Mouse (Mus musculus) C2C12 (cell line): ENCODE measurements around the gene Hoxa1. TPM values are rescaled to one million over a fixed set of nuclear protein-coding genes. Genes with fewer than 3 reads are reported as not detected.

ENCODE experiments used
- H3K27me3 ChIP-seq: one replicate; pipeline ENCODE4 v1.6.1; 2011; ENCODE audit not compliant: control insufficient read depth, insufficient read depth, insufficient read length
- H3K36me3 ChIP-seq: one replicate; pipeline ENCODE4 v1.6.1; 2011; ENCODE audit not compliant: control insufficient read depth, insufficient read depth
- H3K4me3 ChIP-seq: one replicate; pipeline ENCODE4 v1.5.1; 2011; ENCODE audit warnings: mild to moderate bottlenecking, control low read depth; ENCODE audit not compliant: poor library complexity, insufficient read depth, severe bottlenecking
- H3K79me2 ChIP-seq: one replicate; pipeline ENCODE4 v1.6.1; 2011; ENCODE audit not compliant: control insufficient read depth, insufficient read depth
- H3K79me3 ChIP-seq: one replicate; pipeline ENCODE4 v1.6.1; 2011; ENCODE audit warnings: low read depth, control low read depth
- H3ac ChIP-seq: one replicate; pipeline ENCODE3; 2011; ENCODE audit warnings: low read depth; ENCODE audit not compliant: control insufficient read depth, insufficient read length
- CEBPB ChIP-seq: IDR thresholded peaks from one replicate; pipeline ENCODE4 v1.6.1; 2011; ENCODE audit warnings: low read depth, mild to moderate bottlenecking, control low read depth, moderate library complexity
- CTCF ChIP-seq: IDR thresholded peaks from one replicate; pipeline ENCODE4 v1.5.1; 2011; ENCODE audit not compliant: control insufficient read depth, insufficient read depth, insufficient read length
- FOSL1 ChIP-seq: IDR thresholded peaks from one replicate; pipeline ENCODE4 v1.8.0; 2011; ENCODE audit warnings: mild to moderate bottlenecking, low read length; ENCODE audit not compliant: poor library complexity, insufficient read depth, severe bottlenecking
- MAX ChIP-seq: IDR thresholded peaks from one replicate; pipeline ENCODE4 v1.6.1; 2011; ENCODE audit warnings: mild to moderate bottlenecking, control low read depth
- MYOD1 ChIP-seq: IDR thresholded peaks from one replicate; pipeline ENCODE4 v1.6.1; 2011; ENCODE audit warnings: low read depth; ENCODE audit not compliant: control insufficient read depth, insufficient read length
- MYOG ChIP-seq: IDR thresholded peaks from one replicate; pipeline ENCODE4 v1.6.1; 2011; ENCODE audit not compliant: control insufficient read depth, insufficient read length; ENCODE audit errors: extremely low read depth
- USF1 ChIP-seq: IDR thresholded peaks from one replicate; pipeline ENCODE4 v1.6.1; 2011; ENCODE audit warnings: low read depth, mild to moderate bottlenecking, control low read depth, moderate library complexity
- polyA plus RNA-seq: library from polyadenylated mRNA; unstranded; fragments of >200 nt; fragmentation: generic; extraction: Trizol; gene quantifications from one replicate; pipeline ENCODE4 v1.2.1, GENCODE M21; 2012; ENCODE audit warnings: missing spikeins

The Hoxa1 gene
- polyA plus RNA-seq, 1 experiment, result 0.96 TPM

DNA sequence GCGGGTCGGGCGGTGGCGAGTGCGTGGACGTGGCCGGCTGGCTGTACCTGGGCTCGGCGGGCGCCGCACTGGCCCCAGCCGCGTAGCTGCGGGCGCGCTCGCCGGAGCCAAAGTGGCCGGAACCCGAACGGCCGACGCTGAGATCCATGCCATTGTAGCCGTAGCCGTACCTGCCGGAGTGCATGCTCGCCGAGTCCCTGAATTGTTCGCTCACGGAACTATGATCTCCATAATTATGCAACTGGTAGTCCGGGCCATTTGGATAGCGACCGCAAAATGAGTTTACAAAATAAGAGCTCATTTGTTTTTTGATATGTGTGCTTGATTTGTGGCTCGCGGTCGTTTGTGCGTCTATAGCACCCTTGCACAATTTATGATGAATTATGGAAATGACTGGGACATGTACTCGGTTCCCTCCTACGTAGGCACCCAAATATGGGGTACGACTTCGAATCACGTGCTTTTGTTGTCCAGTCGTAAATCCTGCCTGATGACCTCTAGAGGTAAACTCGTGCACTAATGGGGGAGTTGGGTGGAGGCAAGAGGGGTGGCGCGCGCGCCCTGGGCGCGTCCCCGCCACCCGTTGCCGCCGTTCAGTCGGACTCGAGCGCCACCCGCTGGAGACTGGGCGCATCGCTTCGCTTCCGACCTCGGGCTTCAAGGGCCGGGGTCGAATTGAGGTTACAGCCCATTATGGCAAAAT, 46.1 kb upstream of the Hoxa1 start, which contains the start of gene Hoxa5:
Hoxa5 (minus strand) TSS at position 538 of the 703 bp plus-strand sequence.
- Histone ChIP-seq H3K36me3 (peaks cover 46% of the 10 kb centered on the region), H3K4me3 (no peak within 1 kb of the TSS), H3K79me2 (peaks cover 24% of the 10 kb centered on the region), H3K79me3 (peaks cover 6% of the 10 kb centered on the region), H3ac (no peak within 1 kb of the TSS), H3K27me3 (no peaks in the 10 kb centered on the region)
- TF ChIP-seq MAX (no peak), MYOD1 (no peak), CEBPB (no peak), CTCF (no peak), FOSL1 (no peak), USF1 (no peak), MYOG (no peak)

DNA sequence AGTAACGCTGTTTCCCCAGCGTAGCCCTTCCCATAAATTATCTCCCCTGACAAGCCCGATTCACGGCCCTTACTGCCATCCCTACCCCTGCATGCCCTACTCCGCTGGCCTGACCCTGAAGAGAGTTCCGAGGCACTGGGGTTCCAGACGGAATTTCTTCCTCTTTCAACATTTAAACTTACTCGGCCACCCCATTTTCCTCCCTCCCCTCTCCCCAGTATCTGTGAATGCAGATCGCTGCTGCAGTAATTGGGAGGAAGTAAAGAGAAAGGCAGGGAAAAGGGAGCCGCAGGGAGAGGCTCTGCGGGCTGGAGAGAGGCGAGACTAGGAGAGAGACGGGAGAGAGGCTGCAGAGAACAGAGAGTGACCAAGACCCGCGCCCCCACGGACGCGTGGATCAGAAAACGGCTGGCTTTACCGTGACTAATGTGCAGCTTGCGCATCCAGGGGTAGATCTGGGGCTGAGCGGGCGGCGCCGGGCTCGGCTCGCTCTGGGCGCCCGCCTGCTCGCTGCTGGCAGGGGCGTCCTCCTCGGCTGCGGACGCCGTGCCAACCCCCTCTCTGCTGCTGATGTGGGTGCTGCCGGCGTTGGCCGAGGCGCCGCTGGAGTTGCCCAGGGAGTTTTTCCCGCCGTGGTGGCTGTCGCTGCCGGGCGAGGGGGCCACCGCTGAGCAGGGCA, 45.4 kb upstream of the Hoxa1 start:
- Histone ChIP-seq H3K36me3 (peaks cover 46% of the 10 kb centered on the region), H3ac (no peak overlapping the region), H3K27me3 (no peaks in the 10 kb centered on the region), H3K79me3 (peaks cover 2% of the 10 kb centered on the region), H3K79me2 (peaks cover 17% of the 10 kb centered on the region), H3K4me3 (no peak overlapping the region)
- no peak for TF ChIP-seq FOSL1
- TF ChIP-seq CTCF, result no peak
- no peak for TF ChIP-seq MYOD1
- no peak for TF ChIP-seq MYOG
- TF ChIP-seq CEBPB, result no peak
- no peak for TF ChIP-seq MAX
- TF ChIP-seq USF1, result no peak

DNA sequence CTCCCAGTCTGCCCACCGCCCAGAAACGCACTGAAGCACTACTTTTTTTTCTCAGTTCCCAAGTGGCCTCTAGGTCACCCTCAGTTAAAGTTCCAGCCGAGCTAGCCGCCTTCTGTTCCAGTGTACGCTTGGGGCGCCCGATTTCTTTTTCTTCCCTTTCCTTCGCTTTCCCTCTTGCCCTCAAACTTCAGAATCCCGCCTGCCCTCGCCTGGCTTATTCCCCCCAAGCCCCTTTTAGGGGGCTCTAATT, 44.9 kb upstream of the Hoxa1 start:
- Histone ChIP-seq H3ac (no peak overlapping the region), H3K4me3 (no peak overlapping the region), H3K79me3 (peaks cover 2% of the 10 kb centered on the region), H3K36me3 (peaks cover 46% of the 10 kb centered on the region), H3K27me3 (no peaks in the 10 kb centered on the region), H3K79me2 (peaks cover 12% of the 10 kb centered on the region)
- TF ChIP-seq USF1 (no peak), MAX (no peak), MYOG (no peak), FOSL1 (no peak), CEBPB (no peak), CTCF (no peak), MYOD1 (no peak)

DNA sequence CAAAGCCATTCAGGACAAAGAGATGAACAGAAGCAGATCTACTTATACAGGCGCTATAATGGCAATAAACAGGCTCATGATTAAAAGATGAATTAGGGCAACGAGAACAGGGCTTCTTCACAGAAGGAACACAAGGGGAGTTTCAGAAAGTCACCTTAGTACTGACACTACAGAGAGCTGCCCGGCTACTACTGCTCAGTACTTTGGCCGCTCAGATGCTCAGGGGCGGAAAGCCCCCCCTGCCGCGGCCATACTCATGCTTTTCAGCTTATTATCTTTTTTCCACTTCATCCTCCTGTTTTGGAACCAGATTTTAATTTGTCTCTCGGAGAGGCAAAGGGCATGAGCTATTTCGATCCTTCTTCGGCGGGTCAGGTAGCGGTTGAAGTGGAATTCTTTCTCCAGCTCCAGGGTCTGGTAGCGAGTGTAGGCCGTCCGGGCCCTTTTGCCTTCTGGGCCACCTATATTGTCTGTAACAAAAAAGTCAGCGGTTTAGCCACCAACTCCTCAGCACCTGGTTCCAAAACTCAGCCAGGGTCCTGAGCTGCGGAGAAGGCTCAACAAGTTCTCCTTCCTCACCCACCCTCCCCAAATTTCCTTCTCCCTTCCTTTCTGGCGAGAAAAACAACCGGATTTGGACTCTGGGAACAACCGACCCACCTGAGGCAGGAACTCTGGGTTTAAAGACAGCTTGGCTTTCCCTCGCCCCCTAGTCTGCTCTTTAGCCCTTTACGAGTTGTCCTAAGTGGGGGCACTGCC, 44.4 kb upstream of the Hoxa1 start:
- Histone ChIP-seq H3K27me3 (no peaks in the 10 kb centered on the region), H3K36me3 (peaks cover 46% of the 10 kb centered on the region), H3K79me2 (peaks cover 7% of the 10 kb centered on the region), H3ac (no peak overlapping the region), H3K79me3 (no peaks in the 10 kb centered on the region), H3K4me3 (no peak overlapping the region)
- no peak for TF ChIP-seq MAX
- no peak for TF ChIP-seq CEBPB
- TF ChIP-seq MYOD1, result no peak
- no peak for TF ChIP-seq CTCF
- TF ChIP-seq USF1, result no peak
- no peak for TF ChIP-seq FOSL1
- no peak for TF ChIP-seq MYOG

DNA sequence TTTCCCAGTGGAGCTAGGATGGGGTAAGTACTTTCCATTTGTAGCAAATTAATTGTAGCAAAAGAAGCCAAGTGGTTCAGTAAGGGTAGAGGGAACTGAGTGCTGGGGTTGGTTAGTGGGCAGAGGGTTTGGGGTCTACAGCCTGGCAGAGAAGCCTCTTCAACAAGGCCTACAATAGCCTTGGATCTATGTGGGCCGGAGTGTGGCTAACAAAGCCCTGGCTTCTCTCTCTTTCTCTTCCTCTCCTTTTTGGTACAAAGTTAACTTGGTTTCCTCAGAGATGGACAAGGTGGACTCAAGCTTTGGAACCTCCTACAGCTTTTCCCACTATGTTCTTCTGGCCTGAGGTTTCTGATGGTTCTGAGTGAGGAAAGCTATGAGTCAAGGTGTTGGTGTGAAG, 43.2 kb upstream of the Hoxa1 start:
- no peaks in the 10 kb centered on the region for H3K27me3 ChIP-seq
- H3ac ChIP-seq, result no peak overlapping the region
- no peaks in the 10 kb centered on the region for H3K79me3 ChIP-seq
- no peak overlapping the region for H3K4me3 ChIP-seq
- H3K79me2 ChIP-seq, result no peaks in the 10 kb centered on the region
- peaks cover 34% of the 10 kb centered on the region for H3K36me3 ChIP-seq
- TF ChIP-seq MAX, result no peak
- no peak for TF ChIP-seq USF1
- no peak for TF ChIP-seq CEBPB
- TF ChIP-seq MYOG, result no peak
- TF ChIP-seq MYOD1, result no peak
